Mouse (Mus musculus) layer of hippocampus, adult 8-10 months (tissue): Measurements from ENCODE around the gene Hectd1. TPM values are rescaled to one million over a fixed set of nuclear protein-coding genes. Genes with fewer than 3 reads are reported as not detected.

Source experiments
- DNase-seq, 2 experiments: peaks; one replicate each; pipeline ENCODE4 v3.0.0; 2022; ENCODE audit warnings: low spot score in 2 of 2
- total RNA-seq, 4 experiments: library from RNA; stranded (reverse); gene quantifications; 2 replicates each; pipeline ENCODE4 v1.2.4; 2022

Hectd1 gene
- total RNA-seq, 4 experiments from 2014 or later, result 76.0 to 86.8 (median 83.3) TPM

- DNase-seq, result no peak
Observed at GRCm38 (mm10) chr12:51704572-51704971, 124.8 kb downstream of the Hectd1 start.

GRCm38 (mm10) chr12:51703859-51704258 is 125.5 kb downstream of the Hectd1 start:
- no peak for DNase-seq

GRCm38 (mm10) chr12:51701723-51702122 is 127.6 kb downstream of the Hectd1 start:
- DNase-seq, result no peak

- DNase-seq, result no peak
Observed at GRCm38 (mm10) chr12:51699623-51700393, 129.5 kb downstream of the Hectd1 start.

- DNase-seq, result no peak
Observed at GRCm38 (mm10) chr12:51696157-51696556, 133.2 kb downstream of the Hectd1 start.

- no peak for DNase-seq
Observed at GRCm38 (mm10) chr12:51694966-51695365, 134.4 kb downstream of the Hectd1 start.

GRCm38 (mm10) chr12:51694096-51694495 is 135.2 kb downstream of the Hectd1 start:
- DNase-seq, result no peak

Other genes starting within 250 kb of the Hectd1 start
- gene Coch, start 236.2 kb downstream of the Hectd1 start, total RNA-seq, result 1 to 10 TPM; 3.5 to 4.7 (median 4.1) TPM
- gene Ap4s1, start 138.5 kb downstream of the Hectd1 start, total RNA-seq, result 10 to 100 TPM; 45.5 to 50.6 (median 49.5) TPM
- gene Strn3, start 137.6 kb downstream of the Hectd1 start, total RNA-seq, result 10 to 100 TPM; 80.3 to 93.2 (median 92.0) TPM
- gene Heatr5a, start 141.8 kb upstream of the Hectd1 start, total RNA-seq, result 10 to 100 TPM in 3 of 4 experiments, 1 to 10 TPM in 1; 8.0 to 12.4 (median 11.2) TPM
- 10 to 100 TPM in 1 of 4 experiments, 1 to 10 TPM in 3; 8.1 to 12.5 (median 9.5) TPM for gene Dtd2, start 177.0 kb upstream of the Hectd1 start, total RNA-seq
- not detected for gene Gpr33, start 198.5 kb upstream of the Hectd1 start, total RNA-seq